Mouse (Mus musculus) T-helper 17 cell (primary cell): ENCODE results near the gene Gm20388.

Experiments
- in situ Hi-C, 2 experiments: fragments of 300-600 bp; cut with MboI, MseI; formaldehyde crosslinking; loops; 1 replicate in 1 of 2; 2 replicates in 1 of 2; pipeline ENCODE4 v1.15.1; 2025; ENCODE audit warnings: high pct_unique_total_duplicates in 2 of 2

Gene Gm20388

GRCm38 (mm10) chr8:120190810-120191413 lies 280.3 kb downstream of the Gm20388 start:
- in situ Hi-C loops = no loop called here

GRCm38 (mm10) chr8:120191633-120192032 lies 281.0 kb downstream of the Gm20388 start:
- in situ Hi-C loops = no loop called here

GRCm38 (mm10) chr8:120192118-120192517 lies 281.5 kb downstream of the Gm20388 start:
- in situ Hi-C loops = no loop called here

GRCm38 (mm10) chr8:120201351-120201750 lies 290.7 kb downstream of the Gm20388 start:
- in situ Hi-C loops = no loop called here

DNA sequence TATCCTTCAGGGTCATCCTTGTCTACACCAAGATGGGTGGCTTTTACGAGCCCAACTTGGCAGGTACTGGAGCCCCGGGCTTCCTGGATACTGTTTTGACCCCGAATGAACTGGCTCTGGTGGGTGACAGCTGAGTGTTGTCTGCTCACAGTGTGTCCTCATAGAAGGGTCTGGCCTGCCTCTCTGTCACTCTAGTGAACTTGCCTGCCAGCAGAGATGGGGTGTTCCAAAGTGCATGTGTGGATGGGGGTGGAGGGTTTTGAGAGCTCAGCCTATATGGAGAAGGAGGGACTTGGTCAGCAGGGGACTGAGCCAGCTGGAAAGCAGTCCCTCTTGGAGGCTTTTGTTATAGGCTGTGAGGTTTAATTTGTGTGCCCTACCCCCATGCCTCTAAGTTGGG lies 291.9 kb downstream of the Gm20388 start:
- in situ Hi-C loops = no loop called here

DNA sequence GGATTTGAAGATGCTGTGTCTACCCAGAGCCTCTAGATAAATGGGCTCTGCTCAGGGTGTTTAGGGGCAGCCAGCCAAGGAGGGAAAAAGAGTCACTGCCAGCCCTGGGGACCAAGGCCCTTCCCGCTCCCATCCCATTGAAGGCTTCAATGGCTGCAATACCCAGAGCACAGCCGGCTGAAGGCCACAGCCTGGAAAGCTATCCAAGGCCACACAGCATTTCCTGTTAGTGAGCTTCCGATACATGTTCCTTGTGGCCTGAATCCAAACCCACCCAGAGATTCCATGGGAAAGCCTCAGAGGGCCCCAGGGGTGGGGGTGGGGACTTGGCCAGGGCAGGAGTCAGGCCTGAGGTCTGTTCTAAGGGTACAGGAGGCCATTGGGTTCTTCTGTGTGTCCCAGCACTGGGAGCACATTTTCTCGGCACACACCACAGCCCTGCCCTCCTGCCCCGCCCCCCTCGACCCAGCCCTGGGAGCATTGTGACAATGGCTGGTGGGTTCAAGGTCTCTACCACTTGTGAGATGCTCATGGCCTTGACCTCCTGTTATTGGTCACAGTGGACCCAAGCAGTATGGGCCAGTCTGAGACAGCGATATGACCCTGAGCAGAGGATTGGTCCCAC lies 294.2 kb downstream of the Gm20388 start:
- in situ Hi-C loops = no loop called here

GRCm38 (mm10) chr8:120205916-120206315 lies 295.3 kb downstream of the Gm20388 start:
- in situ Hi-C loops = no loop called here

- in situ Hi-C loops = no loop called here
These were observed 296.7 kb downstream of the Gm20388 start for GRCm38 (mm10) chr8:120207364-120207763.

GRCm38 (mm10) chr8:120208113-120208512 lies 297.5 kb downstream of the Gm20388 start:
- in situ Hi-C loops = no loop called here

GRCm38 (mm10) chr8:120211345-120211744 lies 300.7 kb downstream of the Gm20388 start:
- in situ Hi-C loops = no loop called here

DNA sequence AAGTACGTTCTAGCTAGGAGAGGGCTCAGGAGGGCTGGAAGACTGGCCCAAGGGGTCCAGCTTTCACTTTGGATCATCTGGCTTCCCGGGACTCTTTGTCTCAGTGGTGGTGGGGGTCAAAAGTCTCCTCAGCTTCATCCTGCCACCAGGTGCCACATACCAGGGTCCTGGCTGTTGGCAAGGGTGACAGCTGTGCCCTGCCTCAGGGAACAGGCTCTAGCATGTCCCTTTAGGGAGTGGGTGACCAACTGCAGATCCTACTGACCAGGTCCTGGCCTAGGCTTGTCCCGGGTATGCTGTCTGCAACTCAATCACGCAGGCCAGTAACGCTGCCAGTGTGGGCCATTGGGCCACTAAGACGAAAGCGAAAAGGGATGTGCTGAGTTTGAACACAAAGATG lies 302.0 kb downstream of the Gm20388 start:
- in situ Hi-C loops = no loop called here

DNA sequence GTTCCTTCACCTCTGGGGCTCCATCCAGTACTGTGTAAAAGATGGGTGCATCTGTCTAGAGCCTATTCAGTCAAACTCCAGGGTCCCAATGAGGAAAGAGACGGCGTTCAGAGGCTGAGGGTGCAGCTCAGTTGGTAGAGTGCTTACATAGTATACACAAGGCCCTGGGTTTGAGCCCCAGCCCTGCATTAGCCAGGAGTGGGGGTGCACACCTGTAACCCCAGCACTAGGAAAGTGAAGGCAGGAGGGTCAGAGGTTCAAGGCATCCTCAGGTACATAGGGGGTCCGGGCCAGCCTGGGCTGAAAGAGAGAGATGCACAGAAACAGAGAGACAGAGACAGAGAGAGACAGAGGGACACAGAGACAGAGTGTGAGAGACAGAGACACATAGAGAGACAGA lies 302.6 kb downstream of the Gm20388 start:
- in situ Hi-C loops = no loop called here

- in situ Hi-C loops = no loop called here
These were observed 303.3 kb downstream of the Gm20388 start for GRCm38 (mm10) chr8:120213939-120214338.

DNA sequence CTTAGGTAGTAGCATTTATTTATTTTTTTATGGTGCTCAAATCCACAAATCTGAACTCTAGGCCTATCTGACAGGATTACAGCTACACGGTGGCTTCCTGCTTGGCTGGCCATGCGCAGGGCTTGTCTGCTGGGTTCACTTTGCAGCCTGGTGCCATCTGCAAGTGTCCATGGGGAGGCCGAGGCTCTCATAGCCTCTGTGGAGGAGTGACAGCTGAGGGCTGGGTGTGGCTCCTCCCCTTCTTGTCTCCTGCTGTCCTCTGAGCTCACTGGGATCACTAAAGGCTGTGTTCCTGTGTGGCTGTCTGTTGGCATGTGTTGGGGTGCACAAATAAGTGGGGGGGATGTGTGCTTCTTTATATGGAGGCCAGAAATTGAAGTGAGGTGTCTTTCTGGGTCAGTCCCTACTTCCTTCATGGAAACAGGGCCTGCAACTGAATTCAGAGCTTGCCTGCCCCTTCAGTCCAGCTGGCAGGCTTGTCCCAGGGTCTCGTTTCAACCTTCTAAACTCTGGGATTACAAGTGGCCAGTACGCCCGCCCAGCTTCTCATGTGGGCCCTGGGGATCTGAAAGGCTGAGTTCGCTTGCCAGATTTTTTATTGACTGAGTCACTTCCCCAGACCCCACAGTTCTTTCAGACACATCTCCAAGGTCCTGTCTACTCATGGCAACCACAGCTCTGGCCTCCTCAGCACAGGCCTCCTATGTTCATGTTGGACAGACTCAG lies 304.9 kb downstream of the Gm20388 start:
- in situ Hi-C loops = no loop called here

- in situ Hi-C loops = no loop called here
These were observed 306.5 kb downstream of the Gm20388 start for GRCm38 (mm10) chr8:120216855-120217830.

DNA sequence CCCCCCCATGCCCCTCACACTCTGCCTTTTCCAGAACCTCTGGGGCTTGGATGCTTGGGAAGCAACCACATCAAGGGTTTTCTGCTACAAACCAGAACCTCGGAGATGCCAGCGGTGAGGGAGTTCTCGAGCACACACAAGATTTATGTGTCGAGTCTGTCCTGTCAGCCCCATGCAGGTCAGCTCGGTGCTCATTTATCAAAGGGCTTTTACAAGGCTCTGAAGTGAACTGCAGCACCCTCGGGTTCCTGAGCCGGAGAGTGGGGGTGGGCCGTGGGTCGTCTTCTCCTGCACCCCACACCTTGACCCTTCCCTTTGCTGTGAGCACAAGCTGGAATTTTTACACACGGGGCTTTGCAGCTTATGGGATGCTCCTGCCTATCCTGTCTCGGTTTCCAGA lies 311.9 kb downstream of the Gm20388 start:
- in situ Hi-C loops = no loop called here

DNA sequence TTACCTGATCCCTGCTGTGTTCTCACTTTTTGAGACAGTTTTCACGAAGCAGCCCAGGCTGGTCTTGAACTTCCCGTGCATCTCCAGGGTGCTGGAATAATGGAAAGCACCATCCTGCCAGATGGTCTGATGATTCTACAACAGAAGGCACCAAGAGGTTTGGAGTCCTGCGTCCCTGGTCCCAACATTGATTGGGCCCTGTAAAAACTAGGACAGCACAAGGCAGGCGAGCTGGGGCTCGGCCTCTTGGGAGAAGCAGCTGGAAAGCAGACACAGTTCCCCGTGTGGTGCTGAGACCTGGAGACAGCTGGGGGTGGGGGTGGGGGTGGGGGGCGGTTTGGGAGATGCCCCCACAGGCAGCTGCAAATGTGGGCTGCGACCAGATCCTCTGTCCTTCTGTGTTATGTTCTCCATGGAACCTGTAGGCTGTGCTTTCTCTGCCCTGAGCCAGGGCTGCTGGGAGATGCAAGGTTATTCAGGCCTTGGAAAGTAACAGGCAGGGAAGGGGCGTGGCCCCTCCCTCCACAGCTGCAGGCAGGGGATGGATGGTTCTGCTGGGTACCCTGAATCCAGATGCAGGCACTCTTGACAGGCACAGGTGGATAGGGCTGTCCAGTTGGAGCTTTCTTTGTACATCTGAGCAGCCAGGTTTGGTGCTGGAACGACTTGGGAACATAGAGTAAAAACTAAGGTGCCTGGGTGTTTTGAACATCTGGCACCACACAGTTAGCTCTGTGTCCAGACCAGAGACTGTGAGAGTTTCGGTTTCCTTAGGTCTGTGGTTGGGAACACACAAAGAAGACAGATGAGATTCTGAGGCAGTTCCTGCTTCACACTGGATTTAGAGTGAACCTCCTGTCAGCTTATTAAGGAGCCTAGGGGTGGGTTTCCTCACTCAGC lies 314.1 kb downstream of the Gm20388 start:
- in situ Hi-C loops = no loop called here

DNA sequence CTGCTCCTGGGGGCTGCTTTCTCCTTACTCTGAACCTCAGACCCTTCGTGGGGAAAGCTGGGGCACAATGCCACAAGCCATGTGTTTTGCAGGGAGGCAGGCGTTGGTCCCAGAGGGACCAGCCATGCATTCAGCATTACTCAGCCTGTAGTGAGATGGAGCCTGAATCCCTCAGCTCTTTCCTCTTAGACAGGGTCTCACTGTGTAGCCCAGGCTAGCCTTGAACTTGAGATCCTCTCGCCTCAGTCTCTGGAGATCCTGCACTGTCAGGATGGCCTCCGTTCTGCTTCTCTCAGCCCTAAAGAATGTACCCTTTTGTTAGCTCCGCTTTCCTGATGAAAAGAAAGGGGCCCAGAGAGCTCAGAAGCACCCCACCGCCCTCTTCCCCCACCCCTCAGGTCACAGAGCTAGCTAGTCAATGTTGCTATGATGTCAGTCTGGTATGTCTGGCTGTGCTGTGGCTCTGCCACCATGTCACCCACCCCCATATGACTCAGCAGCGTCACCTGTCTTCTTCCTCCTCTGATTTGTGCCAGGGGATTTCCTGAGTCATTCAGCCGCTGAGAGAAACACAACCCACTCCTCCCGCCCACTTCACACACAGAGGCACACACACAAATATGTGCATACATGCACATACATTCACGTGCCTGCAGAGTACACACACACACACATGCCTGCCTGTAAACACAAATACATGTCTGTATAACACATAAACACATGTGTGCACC lies 314.9 kb downstream of the Gm20388 start:
- in situ Hi-C loops = no loop called here

GRCm38 (mm10) chr8:120226700-120227577 lies 316.3 kb downstream of the Gm20388 start:
- in situ Hi-C loops = no loop called here
